Mouse (Mus musculus) T-helper 1 cell (primary cell): ENCODE results near the gene Zfp513.

Experiments used
- in situ Hi-C: fragments of 300-600 bp; cut with MboI, MseI; formaldehyde crosslinking; loops from one replicate; pipeline ENCODE4 v1.15.1; 2025; ENCODE audit warnings: high pct_unique_total_duplicates

Gene Zfp513

DNA sequence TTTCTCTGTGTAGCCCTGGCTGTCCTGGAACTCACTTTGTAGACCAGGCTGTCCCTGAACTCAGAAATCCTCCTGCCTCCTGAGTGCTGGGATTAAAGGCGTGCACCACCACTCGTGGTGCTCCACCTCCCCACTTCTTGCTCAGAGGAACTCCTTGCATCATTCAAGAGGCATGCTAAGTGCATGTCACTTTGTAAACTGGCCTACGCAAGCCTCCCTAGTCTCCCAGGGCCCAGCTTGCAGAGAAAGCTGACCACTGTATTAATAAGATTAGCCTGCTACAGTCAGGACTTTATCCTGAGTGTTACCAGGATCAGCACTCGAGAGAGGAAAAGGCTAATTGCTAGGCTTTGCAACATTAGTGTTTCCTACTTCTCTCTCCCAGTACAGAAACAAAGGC, 33.5 kb downstream of the Zfp513 start:
- in situ Hi-C loops = no loop called here

DNA sequence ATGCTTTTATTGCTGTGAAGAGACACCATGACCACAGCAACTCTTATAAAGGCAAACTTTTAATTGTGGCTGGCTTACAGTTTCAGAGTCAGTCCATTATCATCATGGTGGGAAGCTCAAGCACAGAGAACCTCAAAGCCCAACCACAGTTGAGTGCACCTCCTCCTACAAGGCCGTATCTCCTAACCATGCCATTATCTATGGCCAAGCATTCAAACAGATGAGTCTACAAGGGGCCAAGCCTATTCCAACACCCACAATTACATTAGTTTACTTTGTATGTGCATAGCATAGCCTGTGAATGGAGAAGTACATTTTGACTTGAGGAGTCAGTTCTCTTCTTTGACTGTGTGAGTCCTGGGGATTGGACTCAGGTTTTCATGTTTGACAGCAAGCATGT, 37.2 kb downstream of the Zfp513 start:
- in situ Hi-C loops = no loop called here

DNA sequence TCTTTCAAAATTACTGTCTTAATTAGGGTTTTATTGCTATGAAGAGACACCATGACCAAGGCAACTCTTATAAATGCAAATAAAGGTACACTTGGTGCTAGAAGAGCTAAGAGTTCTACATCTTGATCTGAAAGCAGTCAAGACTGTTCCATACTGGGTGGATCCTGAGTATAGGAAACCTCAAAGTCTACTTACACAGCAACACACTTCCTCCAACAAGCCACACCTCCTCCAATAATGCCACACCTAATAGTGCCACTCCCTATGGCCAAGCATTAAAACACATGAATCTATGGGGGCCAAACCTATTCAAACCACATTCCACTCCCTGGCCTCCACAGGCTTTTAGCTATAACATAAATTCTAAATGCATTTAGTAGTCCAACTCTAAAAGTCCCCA, 39.6 kb downstream of the Zfp513 start:
- in situ Hi-C loops = no loop called here

DNA sequence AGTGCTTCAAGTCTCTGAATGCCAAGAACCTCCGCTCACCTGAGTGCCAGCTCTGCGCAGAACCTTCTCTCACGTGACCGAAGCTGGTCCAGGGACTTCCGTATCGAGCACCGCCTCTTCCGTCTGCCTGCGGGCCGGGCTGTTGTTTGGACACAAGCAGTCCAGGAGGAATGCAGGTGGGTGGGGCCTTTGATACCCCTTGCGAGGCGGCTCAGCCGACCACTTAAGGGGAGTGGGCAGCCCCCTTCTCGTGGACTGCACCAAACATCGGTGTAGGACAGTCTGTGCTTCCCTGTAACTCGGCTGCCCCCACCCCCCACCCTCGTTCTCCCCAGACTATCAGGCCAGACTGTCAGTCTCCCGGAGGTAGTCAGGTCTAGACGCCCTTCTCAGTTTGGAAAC, 48.0 kb downstream of the Zfp513 start, which contains the start of gene Mpv17:
Gene Mpv17 (minus strand): TSS at position 100 of the 402 bp plus-strand sequence.
- in situ Hi-C loops = no loop called here

DNA sequence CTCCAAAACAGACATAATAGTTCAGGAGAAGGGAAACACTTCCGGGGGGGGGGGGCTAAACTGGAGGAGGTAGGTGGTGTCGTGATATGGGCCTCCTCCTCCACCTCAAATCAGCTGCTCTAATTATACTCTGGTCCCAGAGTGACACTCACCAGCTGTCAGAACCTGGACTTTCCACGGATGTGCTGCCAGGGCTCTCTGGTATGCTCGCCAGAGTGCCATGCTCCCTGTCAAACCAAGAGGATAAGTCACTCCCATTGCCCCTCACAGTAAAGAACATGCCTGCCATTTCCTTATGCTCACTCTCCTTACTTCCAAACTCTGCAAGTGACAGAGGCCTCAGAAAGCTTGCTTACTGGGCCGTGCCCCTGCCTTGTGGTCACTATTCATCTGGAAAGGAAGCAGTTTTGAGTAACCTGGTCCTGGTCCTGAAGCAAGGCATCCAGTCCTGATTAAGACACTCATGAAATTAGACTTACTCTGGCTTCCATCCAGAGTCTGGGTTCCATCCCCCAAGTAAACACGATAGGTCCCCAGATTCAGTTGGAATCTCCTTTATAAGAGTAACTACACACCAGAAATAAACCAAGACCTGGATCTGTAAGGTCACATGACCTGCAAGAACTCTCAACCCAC, 48.5 kb downstream of the Zfp513 start:
- in situ Hi-C loops = no loop called here

DNA sequence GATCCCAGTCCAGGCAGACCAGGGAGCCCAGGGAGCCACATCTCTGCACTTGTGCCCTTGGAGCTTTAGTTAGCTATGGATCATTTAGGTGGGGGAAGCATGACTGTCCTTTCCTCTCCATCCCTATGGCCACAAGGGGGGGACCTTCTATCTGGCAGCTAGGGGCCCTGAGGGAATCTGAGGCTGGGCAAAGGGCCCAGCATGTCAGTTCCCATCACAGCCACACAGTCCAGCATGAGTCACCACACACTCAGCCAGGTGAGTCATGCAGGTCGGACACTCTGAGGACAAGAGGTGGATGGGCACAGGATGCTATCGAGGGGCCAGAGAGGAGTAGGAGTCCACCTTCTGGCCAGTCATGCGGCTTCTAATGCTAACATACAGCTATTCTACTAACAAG, 50.4 kb downstream of the Zfp513 start:
- in situ Hi-C loops = no loop called here

DNA sequence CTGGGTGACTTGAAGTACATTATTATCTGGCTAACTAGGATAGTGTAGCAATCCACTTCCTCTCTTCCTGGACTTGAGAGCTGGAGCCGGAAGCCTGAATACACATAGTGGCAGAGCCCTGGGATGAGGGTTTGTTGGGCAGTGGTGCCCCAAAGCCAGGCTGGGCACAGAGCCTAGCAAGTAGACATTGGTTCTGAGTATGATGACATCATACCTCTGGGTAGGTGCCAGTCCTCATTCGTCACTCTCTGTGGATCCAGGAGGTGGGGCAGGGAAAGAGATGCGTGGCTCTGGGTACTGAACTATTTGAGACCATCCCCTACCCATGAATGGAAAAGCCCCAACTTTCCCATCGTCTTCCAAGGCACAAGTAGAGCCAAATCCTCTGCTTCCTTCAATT, 52.3 kb downstream of the Zfp513 start:
- in situ Hi-C loops = no loop called here
